Mouse (Mus musculus) adrenal gland, adult (tissue): ENCODE results near the gene Mov10.
"Not testable (repeated sequence)": the region's sequence is repeated elsewhere in the genome, so short reads cannot be mapped to it uniquely, and the experiment has no call there.

Source experiments
- DNase-seq, 2 experiments: peaks; one replicate each; pipeline ENCODE4 v3.0.0; 2022 to 2023; ENCODE audit warnings: low spot score in 1 of 2; ENCODE audit not compliant: inconsistent age in 2 of 2

Mov10 gene

DNA sequence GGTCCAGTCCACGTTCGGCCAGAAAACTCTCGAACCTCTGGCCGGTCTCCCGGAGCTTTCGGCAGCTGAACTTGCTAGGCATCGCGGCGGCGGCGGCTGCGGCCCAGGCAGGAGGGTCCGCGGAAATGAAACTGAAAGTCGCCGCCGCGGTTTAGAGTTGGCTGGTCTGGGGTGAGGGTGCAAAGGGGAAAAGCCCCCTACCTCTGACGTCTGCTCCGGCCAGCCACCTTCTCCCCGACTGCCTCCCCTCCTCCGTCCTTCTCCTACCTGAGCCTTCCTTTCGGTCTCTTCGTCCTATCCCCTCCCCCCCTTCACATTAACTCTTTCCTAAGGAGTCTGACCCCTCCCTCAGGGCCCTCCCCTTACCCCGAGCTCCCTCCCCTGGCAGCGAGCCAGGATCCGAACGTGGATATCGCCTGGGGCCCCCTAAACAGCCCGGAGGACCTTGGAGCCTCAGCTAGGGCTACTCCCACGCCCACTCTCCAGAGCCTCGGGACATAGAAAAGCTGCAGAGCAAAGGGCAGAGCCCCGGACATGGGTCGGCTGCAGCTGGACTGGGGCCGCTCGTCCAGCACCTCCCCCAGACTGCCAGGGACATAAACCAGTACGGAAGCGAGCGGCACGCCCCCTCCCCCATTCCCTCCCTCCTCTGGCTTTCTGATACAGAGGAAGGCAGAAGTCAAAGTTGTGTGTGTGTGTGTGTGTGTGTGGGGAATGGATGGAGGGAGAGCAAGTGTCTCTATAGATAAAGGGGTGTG lies at the start of gene Mov10:
Mov10 (minus strand) TSS at position 573 of the 758 bp plus-strand sequence.
- DNase-seq = peak; percentile 74 to 91

DNA sequence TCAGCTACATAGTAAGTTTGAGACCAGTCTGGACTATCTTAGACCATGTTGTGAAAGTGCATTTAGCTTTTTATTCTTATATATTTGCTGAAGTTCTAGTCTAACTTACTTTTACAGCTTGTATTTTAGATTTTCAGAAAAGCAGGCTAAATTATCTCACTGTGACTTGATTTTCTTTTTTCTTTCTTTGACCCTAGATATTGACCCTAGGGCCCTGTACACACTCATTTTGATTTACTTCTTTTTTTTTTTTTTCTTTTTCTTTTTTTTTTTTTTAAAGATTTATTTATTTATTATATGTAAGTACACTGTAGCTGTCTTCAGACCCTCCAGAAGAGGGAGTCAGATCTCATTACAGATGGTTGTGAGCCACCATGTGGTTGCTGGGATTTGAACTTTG lies 48.3 kb upstream of the Mov10 start:
- DNase-seq = not testable (repeated sequence)

DNA sequence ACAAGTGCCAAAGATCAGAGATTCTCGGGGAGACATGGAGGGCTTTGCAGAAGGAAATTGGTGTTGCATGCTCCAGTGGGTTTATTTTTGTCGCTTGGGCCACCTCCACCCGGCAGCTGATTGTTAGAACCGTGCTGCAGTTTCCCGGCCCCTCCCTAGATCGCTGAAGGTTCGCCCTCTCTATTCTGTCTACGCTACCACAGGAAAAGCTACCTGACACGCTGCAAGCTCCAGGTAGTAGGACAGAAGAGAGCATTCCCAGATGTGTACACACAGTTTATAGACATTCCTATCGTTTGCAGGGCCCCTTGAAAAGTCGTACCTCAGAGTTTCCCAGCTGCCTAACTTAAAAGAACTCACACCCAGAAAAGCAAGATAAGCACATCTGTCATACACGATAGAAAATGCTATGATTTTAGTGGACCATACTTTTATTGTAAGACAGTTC lies 47.0 kb upstream of the Mov10 start:
- DNase-seq = no peak

DNA sequence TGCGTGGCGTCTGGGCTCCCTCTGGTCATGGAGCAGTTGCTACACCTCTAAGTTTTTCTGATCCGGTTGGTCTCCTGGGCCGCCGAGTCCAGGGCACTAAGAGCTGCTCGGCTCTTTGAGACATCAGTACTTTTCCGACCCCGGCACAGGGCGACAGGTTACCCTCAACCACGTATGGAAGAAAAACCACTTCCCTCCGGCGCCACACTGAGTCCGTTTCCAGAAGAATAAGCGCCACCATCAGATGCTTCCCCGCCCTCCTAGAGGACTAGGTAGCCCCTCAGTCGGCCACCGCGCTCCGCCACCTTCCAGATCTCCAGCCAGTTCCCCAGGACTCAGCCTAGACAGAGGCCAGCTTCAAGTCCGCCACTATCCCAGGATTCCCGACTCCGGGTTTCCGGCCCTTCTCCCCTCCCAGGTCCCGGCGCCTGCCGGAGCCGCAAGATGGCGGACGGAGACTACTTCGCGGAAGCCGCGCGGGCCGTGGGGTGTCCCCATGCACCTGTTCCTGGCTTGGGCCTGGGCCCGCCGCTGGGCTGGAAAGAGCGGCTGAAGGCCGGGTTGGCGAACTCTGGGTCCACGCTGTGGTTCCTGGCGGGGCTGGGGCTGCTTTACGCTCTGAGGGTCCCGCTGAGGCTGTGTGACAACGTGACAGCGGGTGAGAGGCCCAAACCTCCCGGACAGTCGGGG lies 46.4 kb upstream of the Mov10 start:
- peak; percentile 94 to 98 for DNase-seq

DNA sequence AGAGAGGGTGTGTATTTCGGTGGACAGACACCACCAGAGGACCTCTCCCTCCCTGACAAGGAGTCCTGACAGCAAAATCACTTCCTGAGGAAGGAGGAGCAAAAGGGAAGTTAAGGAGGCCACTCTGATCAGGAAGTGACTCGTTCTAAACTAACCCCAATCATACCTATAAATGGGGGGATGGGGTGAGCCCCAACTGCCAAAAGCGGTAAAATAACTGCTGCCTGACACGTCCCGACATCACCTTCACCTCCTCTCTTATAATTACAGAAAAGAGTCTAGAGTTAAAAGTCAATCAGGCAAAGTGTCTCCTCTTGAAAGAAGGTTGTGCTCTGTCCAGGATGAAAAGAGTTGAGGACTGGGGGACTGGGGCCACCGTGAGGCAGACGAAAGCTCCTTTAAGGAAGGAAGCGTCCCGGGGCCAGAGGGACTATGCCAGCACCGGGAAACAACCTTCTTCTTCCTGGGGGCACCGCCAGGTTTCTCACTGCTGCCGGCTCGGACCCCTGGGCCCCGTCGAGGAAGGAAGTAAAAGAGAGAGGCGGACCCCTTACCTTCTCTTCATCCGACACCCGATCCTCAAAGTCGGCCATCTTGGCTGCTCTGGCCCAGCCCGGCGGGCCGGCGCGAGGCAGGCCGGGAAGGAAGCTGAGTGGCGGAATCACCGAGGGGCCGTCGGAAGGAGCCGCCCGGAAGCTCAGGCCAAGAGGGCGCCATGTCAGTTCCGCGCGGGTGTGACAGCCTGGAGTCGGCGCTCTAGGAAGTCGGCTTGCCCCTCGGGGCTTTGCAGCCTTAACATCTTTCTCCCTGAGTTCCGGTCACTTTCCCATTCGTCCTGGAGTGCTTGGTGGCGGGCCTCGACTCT lies 45.7 kb upstream of the Mov10 start, which contains the start of the genes St7l and Capza1:
St7l (plus strand) TSS at position 220 of the 865 bp plus-strand sequence.
Capza1 (minus strand) TSS at position 720 of the 865 bp plus-strand sequence.
- DNase-seq = peak; percentile 93 to 97

DNA sequence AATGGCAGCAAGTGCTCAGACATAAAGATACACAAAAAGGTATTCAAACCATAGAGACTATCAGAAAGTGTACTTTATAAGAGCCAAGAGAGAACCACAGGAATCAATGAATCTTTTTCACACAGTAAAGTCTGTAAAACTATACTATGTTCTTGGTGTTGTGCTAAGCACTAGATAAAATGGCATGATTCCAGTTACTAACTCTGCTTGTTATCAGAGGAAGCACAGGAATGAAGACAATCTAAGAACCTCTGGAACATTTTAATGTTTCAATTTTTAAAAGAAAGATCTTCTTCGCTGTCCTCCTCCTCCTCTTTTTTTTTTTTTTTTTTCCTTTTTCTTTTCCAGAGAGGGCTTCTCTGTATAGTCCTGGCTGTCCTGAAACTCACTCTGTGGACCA lies 40.2 kb upstream of the Mov10 start:
- DNase-seq = no peak

DNA sequence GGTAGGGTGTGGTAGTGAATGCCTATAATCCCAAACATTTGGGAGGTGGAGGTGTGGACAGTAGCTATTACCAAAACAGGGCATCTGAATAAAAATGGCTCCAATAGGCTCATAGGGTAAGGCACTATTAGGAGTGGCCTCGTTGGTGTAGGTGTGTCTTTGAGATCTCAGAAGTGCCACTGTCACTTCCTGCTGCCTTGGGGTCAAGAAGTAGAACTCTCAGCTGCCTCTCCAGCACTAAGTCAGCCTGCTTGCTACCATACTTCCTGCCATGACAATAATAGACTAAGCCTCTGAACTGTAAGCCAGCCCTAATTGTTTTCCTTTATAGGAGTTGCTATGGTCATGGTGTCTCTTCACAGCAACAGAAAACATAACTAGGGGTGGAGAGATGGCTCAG lies 37.7 kb upstream of the Mov10 start:
- no peak for DNase-seq

DNA sequence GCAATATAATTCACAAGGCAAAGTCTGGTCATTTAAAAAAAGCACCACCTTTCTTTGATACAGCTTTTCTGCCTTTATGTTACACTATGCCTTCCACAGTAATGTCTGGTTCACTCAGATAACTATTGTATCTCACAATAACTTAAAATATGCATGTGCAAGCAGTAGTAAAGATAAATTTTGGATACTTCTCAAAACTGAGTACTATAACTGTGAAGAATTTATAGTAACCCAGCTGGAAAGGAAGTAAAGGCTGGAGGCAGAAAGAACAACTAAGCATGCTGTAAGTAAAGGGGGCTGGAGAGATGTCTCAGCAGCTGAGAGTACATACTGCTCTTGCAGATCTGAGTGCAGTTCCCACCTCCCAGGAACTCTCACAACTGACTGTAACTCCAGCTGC lies 36.5 kb upstream of the Mov10 start:
- DNase-seq = no peak

DNA sequence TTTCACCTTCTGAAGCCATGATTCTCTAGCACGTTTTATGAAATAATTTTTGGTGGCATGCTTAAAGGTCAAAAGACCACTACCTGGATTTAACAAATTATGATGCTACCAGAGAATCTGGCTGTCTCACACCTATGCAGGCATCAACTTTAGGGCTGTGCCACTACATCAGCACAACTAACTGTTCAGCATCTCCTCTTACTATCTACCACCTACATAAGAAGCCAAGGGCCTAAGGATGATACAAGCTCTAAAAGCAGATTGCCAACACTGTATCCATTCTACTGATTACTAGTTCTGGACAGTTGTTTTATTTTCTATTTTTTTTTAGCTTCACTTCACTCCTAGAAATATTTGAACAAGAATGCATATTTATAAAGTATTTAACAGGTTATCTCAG lies 36.1 kb upstream of the Mov10 start:
- no peak for DNase-seq

DNA sequence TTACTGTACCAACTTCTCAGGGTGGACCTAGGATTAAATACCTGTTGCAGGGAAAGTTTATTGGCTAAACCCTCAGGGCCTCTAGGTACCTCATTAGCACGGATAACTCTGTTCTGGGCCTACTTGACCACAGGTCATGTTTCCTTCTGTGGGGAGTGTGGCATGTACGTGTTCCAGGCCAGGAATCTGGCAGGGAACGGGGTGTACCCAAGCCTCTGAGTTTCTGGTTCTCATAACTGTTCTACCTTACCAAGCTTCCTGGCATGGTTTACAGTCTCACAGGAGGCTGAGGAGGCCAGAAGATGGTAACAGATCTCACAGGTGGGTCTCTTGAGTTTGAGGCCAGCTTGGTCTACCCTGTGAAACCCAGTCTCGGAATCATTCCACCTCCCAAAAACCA lies 28.2 kb upstream of the Mov10 start:
- DNase-seq = no peak

DNA sequence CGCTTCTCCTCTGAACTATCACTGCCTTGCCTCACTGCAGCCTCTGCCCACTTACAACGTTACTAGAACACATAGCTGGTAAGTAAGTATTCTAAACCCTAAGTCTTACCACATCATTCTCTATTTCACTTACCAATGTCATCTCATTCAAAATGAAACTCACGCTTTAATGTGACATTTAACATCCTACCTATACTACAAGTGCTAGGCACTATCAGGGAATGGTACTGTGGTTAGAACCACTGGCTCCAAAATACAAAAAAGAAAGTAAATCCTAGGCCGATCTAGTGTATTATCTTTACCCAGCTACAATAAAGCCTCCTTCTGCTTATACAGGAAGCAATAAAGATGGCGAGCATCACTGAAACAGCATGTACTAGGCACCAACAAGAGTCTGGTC lies 22.7 kb upstream of the Mov10 start:
- DNase-seq = no peak

DNA sequence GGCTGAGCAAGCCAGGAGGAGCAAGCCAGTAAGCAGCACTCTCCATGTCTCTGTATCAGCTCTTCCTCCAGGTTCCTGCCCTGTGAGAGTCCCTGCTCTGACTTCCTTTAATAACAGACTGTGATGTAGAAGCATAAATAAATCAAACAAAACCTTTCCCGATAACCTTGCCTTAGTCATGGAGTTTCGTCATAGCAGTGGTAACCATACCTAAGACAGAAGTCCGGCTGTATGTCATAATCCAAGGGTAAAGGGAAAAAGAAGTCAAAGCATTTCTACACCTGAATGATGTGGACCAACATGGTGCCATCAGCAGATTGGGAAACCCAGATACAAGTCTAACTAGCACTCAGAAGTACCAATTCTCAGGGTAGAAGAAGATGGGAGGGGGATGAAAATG lies 17.4 kb upstream of the Mov10 start:
- peak in 1 of 2 experiments; percentile 43 for DNase-seq

DNA sequence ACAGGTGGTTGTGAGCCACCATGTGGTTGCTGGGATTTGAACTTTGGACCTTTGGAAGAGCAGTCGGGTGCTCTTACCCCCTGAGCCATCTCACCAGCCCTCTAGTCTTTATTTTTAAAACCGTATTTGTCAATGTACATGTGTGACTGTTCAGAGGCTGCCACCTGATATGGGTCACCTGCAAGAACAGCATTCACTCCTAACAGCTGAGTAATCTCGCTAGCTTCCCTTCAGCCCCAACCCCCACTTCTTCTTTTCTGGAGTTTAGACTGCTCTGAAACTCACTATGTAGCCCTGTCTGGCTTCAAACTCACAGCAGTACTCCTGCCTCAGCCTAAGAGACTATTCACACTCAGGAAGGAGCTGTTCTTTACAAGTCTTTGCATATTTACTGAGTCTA lies 4.0 kb upstream of the Mov10 start:
- DNase-seq = no peak

DNA sequence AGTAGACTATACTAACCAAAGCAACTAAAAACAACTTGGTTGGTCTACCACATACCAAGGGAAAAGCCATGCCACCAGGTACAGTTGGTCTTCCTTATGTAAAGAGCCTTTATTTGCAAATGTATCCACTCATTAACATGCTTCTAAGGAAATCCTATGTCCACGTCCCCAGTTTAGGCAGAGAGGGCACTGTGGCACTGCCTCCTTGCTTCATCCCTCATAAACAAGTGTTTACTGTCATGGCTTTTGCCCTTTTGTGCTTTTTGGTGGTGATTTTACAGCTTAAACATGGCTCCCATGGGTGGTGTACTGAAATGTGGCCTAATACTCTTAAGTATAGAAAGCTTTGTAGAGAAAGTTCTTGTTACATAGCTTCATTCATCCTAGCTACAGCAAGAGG lies 2.1 kb upstream of the Mov10 start:
- no peak for DNase-seq

DNA sequence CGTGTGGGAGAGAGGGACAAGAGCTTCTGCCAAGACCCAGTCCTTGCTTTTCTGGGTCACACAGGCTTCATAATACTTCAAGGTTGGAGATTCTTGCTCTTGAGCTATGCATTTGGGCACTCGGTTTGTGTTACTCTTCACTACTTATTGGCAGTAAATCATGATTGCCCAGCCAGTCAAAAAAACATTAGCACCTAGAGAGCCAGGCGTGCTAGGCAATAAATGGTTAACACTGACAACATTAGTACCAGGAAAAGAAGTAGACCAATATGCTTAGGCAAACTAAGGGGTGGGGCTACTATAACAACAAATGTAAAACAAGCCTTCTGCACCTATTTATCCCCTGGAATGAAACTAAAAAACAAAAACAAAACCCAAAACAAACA lies 379 bp upstream of the Mov10 start:
- DNase-seq = no peak

DNA sequence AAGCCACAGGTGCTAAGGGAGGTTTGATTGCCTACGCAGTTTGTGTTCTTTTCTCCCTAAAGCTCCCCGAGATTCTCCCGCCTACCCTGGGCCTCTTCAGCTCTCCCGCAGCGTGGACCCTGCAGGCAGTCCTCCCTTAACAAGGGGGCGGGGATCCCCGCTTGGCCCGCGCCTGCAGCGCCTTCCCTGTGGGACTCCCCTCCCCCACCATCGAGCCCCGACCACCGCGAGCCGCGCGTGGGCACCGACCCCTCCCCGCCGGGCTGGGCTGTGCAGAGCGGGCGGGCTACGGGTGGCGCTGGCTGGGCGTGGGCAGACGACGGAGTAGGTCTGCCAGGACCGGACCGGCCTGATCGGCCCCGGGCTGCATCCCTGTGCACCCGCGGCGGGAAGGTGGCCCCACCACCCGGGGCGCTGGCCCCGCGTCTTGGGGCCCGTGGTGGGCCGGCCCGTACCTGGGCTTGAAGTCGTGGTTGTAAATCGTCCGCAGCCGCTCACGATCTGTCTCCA lies 827 bp downstream of the Mov10 start:
- peak; percentile 71 to 90 for DNase-seq

DNA sequence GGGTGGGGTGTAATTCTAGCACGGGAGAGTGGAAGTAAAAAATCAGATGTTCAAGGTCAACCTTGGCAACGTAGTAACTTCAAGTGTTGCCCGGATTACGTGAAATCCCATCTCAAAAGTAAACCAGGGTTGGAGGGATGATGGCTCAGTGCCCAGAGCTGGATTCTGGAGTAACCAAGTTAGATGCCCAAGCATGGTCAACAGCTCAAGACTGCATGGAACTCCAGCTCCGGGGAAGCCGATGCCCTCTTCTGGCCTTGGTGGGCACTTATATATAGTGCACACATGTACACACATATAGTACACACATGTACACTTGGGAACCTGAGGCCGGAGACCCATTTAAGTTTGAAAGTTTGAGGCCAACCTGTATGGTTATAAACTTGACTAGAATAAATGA lies 2.2 kb downstream of the Mov10 start:
- no peak for DNase-seq

DNA sequence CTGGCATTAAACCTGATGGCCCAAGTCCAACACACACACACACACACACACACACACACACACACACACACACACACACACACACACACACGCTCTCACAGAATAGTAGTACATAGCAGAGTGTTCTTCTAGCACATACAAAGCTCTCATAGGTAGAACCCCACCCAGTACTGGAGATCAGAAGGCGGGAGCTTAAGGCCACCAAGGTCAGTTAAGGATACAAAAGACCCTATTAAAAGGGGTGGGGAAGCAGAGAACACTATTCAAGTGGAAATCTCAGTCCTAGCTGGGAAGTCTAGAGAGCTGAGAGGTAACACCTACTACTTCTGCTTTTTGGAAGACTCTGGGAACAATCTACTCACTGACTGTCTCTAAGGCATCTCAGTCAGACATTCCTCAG lies 3.0 kb downstream of the Mov10 start:
- DNase-seq = no peak

DNA sequence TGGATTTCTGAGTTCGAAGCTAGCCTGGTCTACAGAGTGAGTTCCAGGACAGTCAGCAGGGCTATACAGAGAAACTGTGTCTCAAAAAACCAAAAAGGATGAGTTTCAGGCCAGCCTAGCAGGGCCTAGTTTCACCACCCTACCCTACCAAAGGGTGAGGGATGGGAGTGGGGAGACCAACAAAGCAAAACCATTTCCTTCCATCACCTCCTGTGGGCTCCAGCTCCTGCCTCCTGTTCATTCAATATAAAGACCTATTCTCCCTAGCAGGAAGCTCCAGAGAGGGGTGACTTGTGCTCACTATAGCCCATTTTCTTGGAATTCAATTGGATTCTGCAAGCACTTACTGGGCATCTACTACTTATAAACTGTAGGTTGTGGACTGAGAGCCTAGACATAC lies 3.6 kb downstream of the Mov10 start:
- DNase-seq = no peak

DNA sequence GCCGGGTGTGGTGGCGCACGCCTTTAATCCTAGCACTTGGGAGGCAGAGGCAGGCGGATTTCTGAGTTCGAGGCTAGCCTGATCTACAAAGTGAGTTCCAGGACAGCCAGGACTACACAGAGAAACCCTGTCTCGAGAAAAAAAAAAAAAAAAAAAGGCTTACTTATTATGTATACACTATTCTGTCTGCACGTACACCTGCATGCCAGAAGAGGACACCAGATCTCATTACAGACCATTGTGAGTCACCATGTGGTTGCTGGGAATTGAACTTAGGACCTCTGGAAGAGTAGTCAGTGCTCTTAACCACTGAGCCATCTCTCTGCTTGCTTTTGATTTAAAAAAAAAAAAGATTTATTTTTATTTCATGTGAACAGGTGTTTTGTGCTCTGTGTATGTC lies 5.1 kb downstream of the Mov10 start:
- DNase-seq = not testable (repeated sequence)

DNA sequence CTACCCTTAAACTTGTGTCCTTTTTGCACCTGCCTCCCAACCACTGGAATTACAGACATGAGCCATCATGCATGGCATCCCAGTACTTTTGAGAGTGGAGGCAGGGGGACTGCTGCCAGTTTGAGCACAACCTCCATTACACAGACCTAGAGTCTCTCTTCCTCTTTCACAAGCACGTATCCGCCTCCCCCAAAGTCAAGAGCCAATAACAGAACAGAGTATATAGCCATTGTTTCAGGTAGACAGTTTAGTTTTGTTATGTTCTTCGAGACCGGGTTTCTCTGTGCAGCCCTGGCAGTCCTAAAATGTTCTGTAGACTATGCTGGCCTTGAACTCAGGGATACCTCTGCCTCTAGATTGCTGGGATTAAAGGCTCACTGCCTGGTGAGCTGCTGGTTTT lies 6.1 kb downstream of the Mov10 start:
- DNase-seq = no peak
